Mouse (Mus musculus): ENCODE results near the gene Gm20388.

DNA sequence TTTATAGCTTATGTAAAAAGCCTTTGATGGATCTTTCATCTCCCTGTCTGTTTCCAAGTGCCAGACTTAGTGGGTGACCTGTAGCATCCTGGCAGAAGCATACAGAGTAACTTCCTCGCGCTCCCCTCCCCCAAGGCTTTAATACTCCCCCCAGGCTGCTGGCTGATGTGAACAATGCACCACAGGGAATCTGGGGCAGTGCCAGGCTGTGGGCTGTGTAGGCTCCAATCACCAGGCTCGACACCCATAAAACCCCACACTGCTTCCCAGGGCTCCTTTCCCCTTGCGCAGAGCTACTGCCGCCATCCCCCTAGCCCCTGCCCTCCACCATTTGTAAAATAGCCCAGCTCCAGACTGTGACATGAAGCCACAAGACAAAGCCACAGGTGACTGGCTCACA lies 257.2 kb downstream of the Gm20388 start:
- no peak for TF ChIP-seq CTCF (IDR thresholded peaks at IDR 0.05; ENCODE audit: borderline replicate concordance, insufficient read depth, low read depth, low read length)
- TF ChIP-seq POLR2A (IDR thresholded peaks at IDR 0.05; ENCODE audit: borderline replicate concordance, insufficient read depth, low read length) = no peak
